Mouse (Mus musculus) liver, embryonic 14.5 days (tissue): Measurements from ENCODE around the gene Wnt7a. TPM values are rescaled to one million over a fixed set of nuclear protein-coding genes. Genes with fewer than 3 reads are reported as not detected.

Experiments used
- ATAC-seq: fragments of 200-750 bp; cut with Nextera tagmentation; 2 replicates; pipeline ENCODE4 v1.8.0; 2017; ENCODE audit warnings: moderate number of reproducible peaks, mild to moderate bottlenecking, moderate library complexity; ENCODE audit not compliant: insufficient read depth
- DNase-seq, 3 experiments: peaks; one replicate each; pipeline ENCODE4 v3.0.0-alpha.2; 2012 to 2013; ENCODE audit warnings: low read depth in 3 of 3, low spot score in 3 of 3
- H3K27ac ChIP-seq: fragments of 300-500 bp; sonication (generic); 2 replicates; pipeline ENCODE4 v1.5.1; 2014; ENCODE audit warnings: moderate library complexity, mild to moderate bottlenecking, control low read depth, inconsistent platforms
- H3K27me3 ChIP-seq: fragments of 300-500 bp; sonication (generic); 2 replicates; pipeline ENCODE4 v1.6.1; 2014; ENCODE audit warnings: mild to moderate bottlenecking, low read length, moderate library complexity; ENCODE audit not compliant: control insufficient read depth, insufficient read depth
- H3K36me3 ChIP-seq: fragments of 300-500 bp; sonication (generic); replicated peaks from 2 replicates; pipeline ENCODE4 v1.6.1; 2014; ENCODE audit warnings: low read depth; ENCODE audit not compliant: control insufficient read depth, insufficient read depth
- H3K4me1 ChIP-seq, 2 experiments: fragments of 200-500 bp in 1 of 2; fragments of 300-500 bp in 1 of 2; sonication (generic) in 1 of 2; replicated peaks; 2 replicates each; pipeline ENCODE4 v1.6.1; 2012 to 2014; ENCODE audit warnings: antibody characterized with exemption in 1 of 2, inconsistent platforms in 1 of 2, low read length in 1 of 2; ENCODE audit not compliant: control insufficient read depth in 2 of 2, insufficient read depth in 2 of 2
- H3K4me2 ChIP-seq: fragments of 300-500 bp; sonication (generic); 2 replicates; pipeline ENCODE4 v1.6.1; 2014; ENCODE audit warnings: low read depth, mild to moderate bottlenecking, control low read depth, moderate library complexity
- H3K4me3 ChIP-seq, 2 experiments: fragments of 200-500 bp in 1 of 2; fragments of 300-500 bp in 1 of 2; sonication (generic) in 1 of 2; 2 replicates each; pipeline ENCODE4 v1.5.1; 2012 to 2014; ENCODE audit warnings: low read depth in 2 of 2, low read length in 2 of 2, mild to moderate bottlenecking in 2 of 2, control low read depth in 1 of 2, inconsistent platforms in 1 of 2, moderate library complexity in 1 of 2; ENCODE audit not compliant: insufficient read depth in 1 of 2
- H3K9ac ChIP-seq: fragments of 300-500 bp; sonication (generic); replicated peaks from 2 replicates; pipeline ENCODE4 v1.6.1; 2014; ENCODE audit warnings: mild to moderate bottlenecking, control low read depth, moderate library complexity
- H3K9me3 ChIP-seq: fragments of 300-500 bp; sonication (generic); 2 replicates; pipeline ENCODE4 v1.6.1; 2016; ENCODE audit warnings: low read length, mixed read lengths; ENCODE audit not compliant: control insufficient read depth
- CTCF ChIP-seq: IDR thresholded peaks from 2 replicates; pipeline ENCODE4 v1.5.1; 2016; ENCODE audit warnings: antibody characterized with exemption, low read depth, control low read depth
- EP300 ChIP-seq: IDR thresholded peaks from 2 replicates; pipeline ENCODE4 v1.6.1; 2016; ENCODE audit warnings: antibody characterized with exemption, low read depth
- WGBS: fragments of 180-500 bp; shearing (Covaris S2); extraction: QIAGEN DNeasy Blood & Tissue Kit; methylation state at CpG from one replicate; pipeline ENCODE4 v1.1.7; 2014; ENCODE audit not compliant: insufficient replicate concordance; 5-methylcytosine and 5-hydroxymethylcytosine counted together
- polyA plus RNA-seq, 2 experiments: library from polyadenylated mRNA; depleted of rRNA in 1 of 2; stranded (reverse) in 1 of 2; unstranded in 1 of 2; fragments of >200 nt; fragmentation: Nextera tagmentation in 1 of 2; extraction: Ambion mirVana in 1 of 2; gene quantifications; 2 replicates each; pipeline versions ENCODE4 v1.2.1 to v1.2.3; 2012 to 2014

The Wnt7a gene
- polyA plus RNA-seq, 2 experiments: not detected

- ATAC-seq (no peak), DNase-seq (no peak)
- H3K9ac ChIP-seq: no peak overlapping the region
Observed at GRCm38 (mm10) chr6:91409448-91410167, 1.6 kb downstream of the Wnt7a start.

DNA sequence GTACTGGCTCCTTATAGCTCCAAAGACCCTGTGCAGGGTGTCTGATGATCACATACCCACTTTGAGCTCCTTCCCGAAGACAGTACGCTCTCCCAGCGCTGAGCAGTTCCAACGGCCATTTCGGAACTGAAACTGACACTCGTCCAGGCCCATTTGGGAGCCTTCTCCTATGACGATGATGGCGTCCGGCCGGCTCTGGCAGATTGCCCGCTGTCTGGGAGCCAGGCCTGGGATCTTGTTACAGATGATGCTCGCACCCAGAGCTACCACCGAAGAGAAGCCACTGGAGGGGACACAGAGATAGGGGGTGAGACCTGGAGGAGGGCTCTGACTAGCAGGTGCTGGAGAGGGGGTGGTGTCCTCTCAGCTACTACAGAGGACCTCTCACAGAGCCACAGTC is 2.5 kb downstream of the Wnt7a start:
- ATAC-seq (no peak), DNase-seq (no peak)
- H3K27me3 ChIP-seq: peaks cover 39% of the 10 kb centered on the region
- no peak overlapping the region for H3K9ac ChIP-seq
- no peaks in the 10 kb centered on the region for H3K36me3 ChIP-seq
- H3K9me3 ChIP-seq: no peaks in the 10 kb centered on the region
- 70% methylated on average over 13 of the region's 13 CpGs for WGBS
- H3K4me1 ChIP-seq: no peaks in the 10 kb centered on the region
- no peak overlapping the region for H3K4me2 ChIP-seq
- no peak overlapping the region for H3K27ac ChIP-seq
- H3K4me3 ChIP-seq: no peak overlapping the region
- TF ChIP-seq EP300: no peak
- TF ChIP-seq CTCF: no peak

More at GRCm38 (mm10) chr6:91409448-91410167, 1.6 kb downstream of the Wnt7a start:
- 2% methylated on average over 34 of the region's 34 CpGs for WGBS
- Histone ChIP-seq H3K36me3 (no peaks in the 10 kb centered on the region), H3K4me3 (no peak overlapping the region), H3K4me1 (no peaks in the 10 kb centered on the region), H3K27ac (no peak overlapping the region), H3K27me3 (peaks cover 39% of the 10 kb centered on the region), H3K9me3 (no peaks in the 10 kb centered on the region), H3K4me2 (peak overlapping the region; percentile 2; the same call in 1 of the 2 replicates)
- TF ChIP-seq EP300 (no peak), CTCF (no peak)

DNA sequence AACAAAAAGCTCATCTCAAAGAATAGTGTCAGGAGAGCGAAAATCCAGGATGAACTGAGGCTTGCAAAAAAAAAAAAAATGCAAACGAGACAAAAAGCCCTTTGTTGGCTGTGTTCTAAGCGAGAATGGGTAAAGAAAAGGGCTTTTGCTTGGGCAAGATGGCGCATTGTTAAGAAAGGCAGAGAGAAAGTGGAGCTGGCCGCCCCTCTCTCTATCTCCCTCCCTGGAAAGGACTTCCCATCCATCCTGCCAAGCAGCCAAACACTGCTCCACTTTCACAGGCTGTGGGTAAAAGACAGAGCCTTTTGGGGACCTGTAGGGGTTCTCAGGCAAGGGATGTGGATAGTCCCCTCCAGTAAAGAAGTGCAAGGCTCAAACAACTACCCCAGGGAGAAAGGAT is 9.6 kb downstream of the Wnt7a start:
- Histone ChIP-seq H3K36me3 (no peaks in the 10 kb centered on the region), H3K4me1 (no peaks in the 10 kb centered on the region), H3K27ac (no peak overlapping the region), H3K9me3 (no peaks in the 10 kb centered on the region), H3K4me3 (no peak overlapping the region), H3K27me3 (no peaks in the 10 kb centered on the region), H3K9ac (no peak overlapping the region), H3K4me2 (no peak overlapping the region)
- ATAC-seq (no peak), DNase-seq (no peak)
- TF ChIP-seq CTCF (no peak), EP300 (no peak)
- WGBS: 36% methylated on average over 5 of the region's 5 CpGs

DNA sequence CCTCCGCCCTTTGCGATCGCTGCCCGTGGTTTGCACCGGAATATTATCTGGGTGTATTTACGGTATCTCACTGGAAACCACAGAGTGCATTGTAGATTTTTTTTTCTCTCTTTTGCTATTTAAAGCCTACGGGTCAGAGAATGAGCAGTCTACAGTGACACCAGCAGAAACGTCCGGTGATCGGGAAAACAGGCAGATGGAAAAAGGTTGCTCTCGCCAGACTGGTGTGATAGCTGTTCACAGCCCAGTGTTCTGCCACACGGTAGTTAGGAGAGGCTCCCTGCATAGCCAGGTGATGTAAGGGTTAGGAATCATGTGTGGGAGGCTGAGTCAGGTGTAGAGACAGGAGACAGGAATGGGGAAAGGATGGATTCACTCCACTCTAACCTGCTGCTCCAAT is 10.6 kb downstream of the Wnt7a start:
- H3K27me3 ChIP-seq: no peaks in the 10 kb centered on the region
- WGBS: 36% methylated on average over 12 of the region's 12 CpGs

DNA sequence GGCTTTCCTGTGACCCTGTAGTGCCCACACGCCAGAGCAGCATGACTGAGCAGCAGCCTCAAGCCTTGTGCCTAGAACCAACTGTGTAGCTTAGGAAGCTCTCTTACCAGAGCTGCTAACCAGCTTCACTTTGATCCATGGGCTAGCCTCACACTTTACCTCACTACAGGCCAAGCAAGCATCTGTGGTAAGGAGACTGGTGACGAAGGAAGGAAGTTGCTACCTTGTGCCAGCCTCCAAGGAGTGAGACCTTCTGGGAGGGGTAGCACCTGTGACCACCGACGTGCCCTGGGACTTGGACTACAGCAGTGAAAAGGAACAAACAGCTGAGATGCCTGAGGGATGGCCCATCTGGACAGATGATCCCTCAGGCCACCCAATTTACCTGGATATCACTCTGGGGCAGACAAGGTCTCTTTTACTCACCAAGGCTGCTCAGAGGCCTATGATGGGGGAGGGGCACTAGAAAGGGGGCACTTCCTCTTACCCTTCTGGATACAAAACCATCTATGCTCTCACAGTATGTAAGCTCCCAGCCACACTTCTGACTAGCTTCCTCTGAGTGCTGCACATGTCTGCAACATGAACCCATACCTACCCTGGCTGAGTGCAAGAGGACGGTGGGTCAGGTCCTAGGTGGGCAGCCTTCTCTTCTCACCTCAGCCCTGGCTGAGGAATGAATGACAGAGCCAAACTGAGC is 18.5 kb downstream of the Wnt7a start:
- Histone ChIP-seq H3K4me2 (no peak overlapping the region), H3K36me3 (no peaks in the 10 kb centered on the region), H3K27ac (no peak overlapping the region), H3K9ac (no peak overlapping the region), H3K9me3 (no peaks in the 10 kb centered on the region), H3K4me3 (no peak overlapping the region), H3K27me3 (no peaks in the 10 kb centered on the region), H3K4me1 (no peaks in the 10 kb centered on the region)
- DNase-seq (no peak), ATAC-seq (no peak)
- 51% methylated on average over 5 of the region's 5 CpGs for WGBS
- TF ChIP-seq EP300 (no peak), CTCF (no peak)

More for the DNA sequence above, 10.6 kb downstream of the Wnt7a start:
- ATAC-seq (no peak), DNase-seq (no peak)
- no peak overlapping the region for H3K4me2 ChIP-seq
- H3K27ac ChIP-seq: no peak overlapping the region
- no peaks in the 10 kb centered on the region for H3K9me3 ChIP-seq
- no peak overlapping the region for H3K4me3 ChIP-seq
- TF ChIP-seq EP300 (no peak), CTCF (no peak)
- no peak overlapping the region for H3K9ac ChIP-seq
- H3K4me1 ChIP-seq: no peaks in the 10 kb centered on the region
- H3K36me3 ChIP-seq: no peaks in the 10 kb centered on the region
